Mouse (Mus musculus) liver, embryonic 14.5 days (tissue): ENCODE data around the gene Nfkbie. TPM values are rescaled to one million over a fixed set of nuclear protein-coding genes. Genes with fewer than 3 reads are reported as not detected.
A peak's percentile ranks its signal among the peaks of the same experiment; 100 is the strongest.

Experiments used
- ATAC-seq: fragments of 200-750 bp; cut with Nextera tagmentation; 2 replicates; pipeline ENCODE4 v1.8.0; 2017; ENCODE audit warnings: moderate number of reproducible peaks, mild to moderate bottlenecking, moderate library complexity; ENCODE audit not compliant: insufficient read depth
- DNase-seq, 3 experiments: peaks; one replicate each; pipeline ENCODE4 v3.0.0-alpha.2; 2012 to 2013; ENCODE audit warnings: low read depth in 3 of 3, low spot score in 3 of 3
- H3K27ac ChIP-seq: fragments of 300-500 bp; sonication (generic); 2 replicates; pipeline ENCODE4 v1.5.1; 2014; ENCODE audit warnings: moderate library complexity, mild to moderate bottlenecking, control low read depth, inconsistent platforms
- H3K27me3 ChIP-seq: fragments of 300-500 bp; sonication (generic); 2 replicates; pipeline ENCODE4 v1.6.1; 2014; ENCODE audit warnings: mild to moderate bottlenecking, low read length, moderate library complexity; ENCODE audit not compliant: control insufficient read depth, insufficient read depth
- H3K36me3 ChIP-seq: fragments of 300-500 bp; sonication (generic); replicated peaks from 2 replicates; pipeline ENCODE4 v1.6.1; 2014; ENCODE audit warnings: low read depth; ENCODE audit not compliant: control insufficient read depth, insufficient read depth
- H3K4me1 ChIP-seq, 2 experiments: fragments of 200-500 bp in 1 of 2; fragments of 300-500 bp in 1 of 2; sonication (generic) in 1 of 2; replicated peaks; 2 replicates each; pipeline ENCODE4 v1.6.1; 2012 to 2014; ENCODE audit warnings: antibody characterized with exemption in 1 of 2, inconsistent platforms in 1 of 2, low read length in 1 of 2; ENCODE audit not compliant: control insufficient read depth in 2 of 2, insufficient read depth in 2 of 2
- H3K4me2 ChIP-seq: fragments of 300-500 bp; sonication (generic); 2 replicates; pipeline ENCODE4 v1.6.1; 2014; ENCODE audit warnings: low read depth, mild to moderate bottlenecking, control low read depth, moderate library complexity
- H3K4me3 ChIP-seq, 2 experiments: fragments of 200-500 bp in 1 of 2; fragments of 300-500 bp in 1 of 2; sonication (generic) in 1 of 2; 2 replicates each; pipeline ENCODE4 v1.5.1; 2012 to 2014; ENCODE audit warnings: low read depth in 2 of 2, low read length in 2 of 2, mild to moderate bottlenecking in 2 of 2, control low read depth in 1 of 2, inconsistent platforms in 1 of 2, moderate library complexity in 1 of 2; ENCODE audit not compliant: insufficient read depth in 1 of 2
- H3K9ac ChIP-seq: fragments of 300-500 bp; sonication (generic); replicated peaks from 2 replicates; pipeline ENCODE4 v1.6.1; 2014; ENCODE audit warnings: mild to moderate bottlenecking, control low read depth, moderate library complexity
- H3K9me3 ChIP-seq: fragments of 300-500 bp; sonication (generic); 2 replicates; pipeline ENCODE4 v1.6.1; 2016; ENCODE audit warnings: low read length, mixed read lengths; ENCODE audit not compliant: control insufficient read depth
- CTCF ChIP-seq: IDR thresholded peaks from 2 replicates; pipeline ENCODE4 v1.5.1; 2016; ENCODE audit warnings: antibody characterized with exemption, low read depth, control low read depth
- EP300 ChIP-seq: IDR thresholded peaks from 2 replicates; pipeline ENCODE4 v1.6.1; 2016; ENCODE audit warnings: antibody characterized with exemption, low read depth
- WGBS: fragments of 180-500 bp; shearing (Covaris S2); extraction: QIAGEN DNeasy Blood & Tissue Kit; methylation state at CpG from one replicate; pipeline ENCODE4 v1.1.7; 2014; ENCODE audit not compliant: insufficient replicate concordance; 5-methylcytosine and 5-hydroxymethylcytosine counted together
- polyA plus RNA-seq, 2 experiments: library from polyadenylated mRNA; depleted of rRNA in 1 of 2; stranded (reverse) in 1 of 2; unstranded in 1 of 2; fragments of >200 nt; fragmentation: Nextera tagmentation in 1 of 2; extraction: Ambion mirVana in 1 of 2; gene quantifications; 2 replicates each; pipeline versions ENCODE4 v1.2.1 to v1.2.3; 2012 to 2014

The Nfkbie gene
- polyA plus RNA-seq, 2 experiments: 0.65 to 0.66 TPM

- Histone ChIP-seq H3K9me3 (no peaks in the 10 kb centered on the region), H3K27me3 (peaks cover 37% of the 10 kb centered on the region), H3K36me3 (no peaks in the 10 kb centered on the region), H3K27ac (no peak overlapping the region), H3K4me2 (no peak overlapping the region), H3K9ac (no peak overlapping the region), H3K4me3 (no peak overlapping the region), H3K4me1 (peaks cover 0 to 13% of the 10 kb centered on the region in 2 experiments; a peak in 3 of 4 replicates)
- ATAC-seq: no peak
- WGBS: 20% methylated on average over 1 of the region's 1 CpGs
- no peak for DNase-seq
- TF ChIP-seq EP300 (no peak), CTCF (no peak)
These were observed 1.1 kb upstream of the Nfkbie start for GRCm38 (mm10) chr17:45554420-45554819.

DNA sequence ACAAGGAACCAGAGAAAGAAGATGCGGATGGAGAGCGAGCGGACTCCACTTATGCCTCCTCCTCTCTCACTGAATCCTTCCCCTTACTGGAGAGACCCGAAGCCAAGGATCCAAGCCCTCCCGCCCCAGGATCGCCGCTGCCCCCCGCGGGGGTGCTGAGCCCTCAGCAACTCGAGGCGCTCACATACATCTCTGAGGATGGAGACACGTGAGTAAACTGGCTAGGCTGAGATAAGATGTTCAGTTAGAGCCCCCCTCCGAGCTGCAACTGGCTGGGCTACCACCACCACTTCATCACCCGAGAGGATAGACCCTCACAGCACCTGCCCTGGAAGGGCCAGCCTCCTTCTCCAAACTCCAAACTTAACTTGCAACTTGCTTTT, 595 bp downstream of the Nfkbie start:
- TF ChIP-seq CTCF (no peak), EP300 (no peak)
- H3K9me3 ChIP-seq: no peaks in the 10 kb centered on the region
- peaks cover 0 to 13% of the 10 kb centered on the region in 2 experiments; a peak in 3 of 4 replicates for H3K4me1 ChIP-seq
- H3K9ac ChIP-seq: peak overlapping the region; percentile 54
- ATAC-seq (no peak), DNase-seq (no peak)
- 1% methylated on average over 14 of the region's 14 CpGs for WGBS
- peak overlapping the region; percentile 62 to 68 for H3K4me3 ChIP-seq
- no peak overlapping the region for H3K27ac ChIP-seq
- peak overlapping the region; percentile 87 for H3K4me2 ChIP-seq
- no peaks in the 10 kb centered on the region for H3K36me3 ChIP-seq
- peaks cover 21% of the 10 kb centered on the region for H3K27me3 ChIP-seq

- peak overlapping the region; percentile 62 to 68; a peak in 3 of 4 replicates for H3K4me3 ChIP-seq
- H3K4me2 ChIP-seq: peak overlapping the region; percentile 87
- no peak for DNase-seq
- no peak overlapping the region for H3K9ac ChIP-seq
- peaks cover 0 to 13% of the 10 kb centered on the region in 2 experiments; a peak in 3 of 4 replicates for H3K4me1 ChIP-seq
- no peaks in the 10 kb centered on the region for H3K36me3 ChIP-seq
- no peaks in the 10 kb centered on the region for H3K9me3 ChIP-seq
- no peak for TF ChIP-seq CTCF
- no peak for TF ChIP-seq EP300
- 34% methylated on average over 3 of the region's 3 CpGs for WGBS
- no peak overlapping the region for H3K27ac ChIP-seq
- ATAC-seq: no peak
- H3K27me3 ChIP-seq: peaks cover 17% of the 10 kb centered on the region
These were observed 1.2 kb downstream of the Nfkbie start for GRCm38 (mm10) chr17:45556514-45557245.

GRCm38 (mm10) chr17:45557246-45557824, 1.8 kb downstream of the Nfkbie start:
- Histone ChIP-seq H3K9ac (no peak overlapping the region), H3K27me3 (peaks cover 15% of the 10 kb centered on the region)
- ATAC-seq: no peak

More at GRCm38 (mm10) chr17:45557246-45557824, 1.8 kb downstream of the Nfkbie start:
- DNase-seq: no peak
- Histone ChIP-seq H3K27ac (no peak overlapping the region), H3K4me2 (peak overlapping the region; percentile 87; the same call in 1 of the 2 replicates), H3K4me3 (no peak overlapping the region), H3K36me3 (no peaks in the 10 kb centered on the region), H3K4me1 (peaks cover 0 to 11% of the 10 kb centered on the region in 2 experiments; a peak in 3 of 4 replicates), H3K9me3 (no peaks in the 10 kb centered on the region)
- TF ChIP-seq CTCF (no peak), EP300 (no peak)
- 52% methylated on average over 7 of the region's 7 CpGs for WGBS
